Mouse (Mus musculus) B cell, adult 2 months (primary cell): ENCODE data around the gene Lrrc37a.
"Not testable (repeated sequence)": the region's sequence is repeated elsewhere in the genome, so short reads cannot be mapped to it uniquely, and the experiment has no call there.

Experiments
- DNase-seq, 2 experiments: peaks; one replicate each; pipeline ENCODE4 v3.0.0; 2022

The Lrrc37a gene

GRCm38 (mm10) chr11:103504497-103504896, at the start of gene Lrrc37a:
Lrrc37a (minus strand) TSS chr11:103504597.
- no peak for DNase-seq

- DNase-seq = not testable (repeated sequence)
Measured at GRCm38 (mm10) chr11:103534973-103535372, 30.6 kb upstream of the Lrrc37a start.

GRCm38 (mm10) chr11:103512111-103512510, 7.7 kb upstream of the Lrrc37a start:
- no peak for DNase-seq

GRCm38 (mm10) chr11:103464443-103464842, 40.0 kb downstream of the Lrrc37a start:
- peak; percentile 34 to 42 for DNase-seq

GRCm38 (mm10) chr11:103451105-103451504, 53.3 kb downstream of the Lrrc37a start:
- not testable (repeated sequence) for DNase-seq

GRCm38 (mm10) chr11:103449721-103450120, 54.7 kb downstream of the Lrrc37a start:
- not testable (repeated sequence) for DNase-seq

GRCm38 (mm10) chr11:103443678-103444077, 60.7 kb downstream of the Lrrc37a start:
- peak; percentile 70 to 79 for DNase-seq

GRCm38 (mm10) chr11:103436282-103436681, 68.1 kb downstream of the Lrrc37a start:
- DNase-seq = peak; percentile 37 to 40

GRCm38 (mm10) chr11:103425031-103425430, 79.4 kb downstream of the Lrrc37a start:
- peak; percentile 34 to 43 for DNase-seq

GRCm38 (mm10) chr11:103419667-103420066, 84.7 kb downstream of the Lrrc37a start:
- DNase-seq = no peak

- peak in 1 of 2 experiments; percentile 7 for DNase-seq
Measured at GRCm38 (mm10) chr11:103419226-103419625, 85.2 kb downstream of the Lrrc37a start.

GRCm38 (mm10) chr11:103413516-103413915, 90.9 kb downstream of the Lrrc37a start:
- peak; percentile 63 to 67 for DNase-seq

- peak; percentile 83 to 84 for DNase-seq
Measured at GRCm38 (mm10) chr11:103412950-103413423, 91.4 kb downstream of the Lrrc37a start.

GRCm38 (mm10) chr11:103411981-103412949, 92.1 kb downstream of the Lrrc37a start, which contains the start of gene Plekhm1:
Plekhm1 (minus strand) TSS chr11:103412687.
- DNase-seq = peak; percentile 98

- no peak for DNase-seq
Measured at GRCm38 (mm10) chr11:103411301-103411700, 93.1 kb downstream of the Lrrc37a start.

- no peak for DNase-seq
Measured at GRCm38 (mm10) chr11:103408880-103409279, 95.5 kb downstream of the Lrrc37a start.

GRCm38 (mm10) chr11:103407136-103407535, 97.3 kb downstream of the Lrrc37a start:
- DNase-seq = not testable (repeated sequence)

- no peak for DNase-seq
Measured at GRCm38 (mm10) chr11:103406551-103406950, 97.8 kb downstream of the Lrrc37a start.

- DNase-seq = no peak
Measured at GRCm38 (mm10) chr11:103405814-103406213, 98.6 kb downstream of the Lrrc37a start.

- DNase-seq = no peak
Measured at GRCm38 (mm10) chr11:103404618-103405017, 99.8 kb downstream of the Lrrc37a start.

GRCm38 (mm10) chr11:103403776-103404175, 100.6 kb downstream of the Lrrc37a start:
- DNase-seq = no peak

GRCm38 (mm10) chr11:103402738-103403137, 101.7 kb downstream of the Lrrc37a start:
- DNase-seq = no peak

GRCm38 (mm10) chr11:103402198-103402597, 102.2 kb downstream of the Lrrc37a start:
- DNase-seq = peak; percentile 77 to 80
